Mouse (Mus musculus): Measurements from ENCODE around the gene Gsto2. TPM values are rescaled to one million over a fixed set of nuclear protein-coding genes. Genes with fewer than 3 reads are reported as not detected.

Gsto2 gene
- polyA plus RNA-seq, 1 experiment = 284 TPM

GRCm38 (mm10) chr19:47925819-47926218, 60.5 kb downstream of the Gsto2 start:
- no peak for TF ChIP-seq POLR2A (IDR thresholded peaks at IDR 0.05; ENCODE audit: control insufficient read depth, low read depth, low read length)
- TF ChIP-seq CTCF (IDR thresholded peaks at IDR 0.05; ENCODE audit: control insufficient read depth, insufficient read depth, insufficient replicate concordance, low read depth, low read length) = no peak
- no peaks in the 10 kb centered on the region for H3K36me3 ChIP-seq (ENCODE audit: control insufficient read depth, insufficient read depth, low read length)
- H3K4me1 ChIP-seq (ENCODE audit: control insufficient read depth, insufficient read depth, low read length) = no peaks in the 10 kb centered on the region
- H3K27me3 ChIP-seq (ENCODE audit: control insufficient read depth, insufficient read depth, low read length) = no peaks in the 10 kb centered on the region
- no peak overlapping the region for H3K4me3 ChIP-seq (ENCODE audit: control insufficient read depth, low read depth, low read length)
- no peak overlapping the region for H3K27ac ChIP-seq (ENCODE audit: control insufficient read depth, insufficient read depth, low read depth, low read length)

GRCm38 (mm10) chr19:47927032-47927431, 61.7 kb downstream of the Gsto2 start:
- TF ChIP-seq POLR2A (IDR thresholded peaks at IDR 0.05; ENCODE audit: control insufficient read depth, low read depth, low read length) = no peak
- TF ChIP-seq CTCF (IDR thresholded peaks at IDR 0.05; ENCODE audit: control insufficient read depth, insufficient read depth, insufficient replicate concordance, low read depth, low read length) = no peak
- no peaks in the 10 kb centered on the region for H3K36me3 ChIP-seq (ENCODE audit: control insufficient read depth, insufficient read depth, low read length)
- no peaks in the 10 kb centered on the region for H3K4me1 ChIP-seq (ENCODE audit: control insufficient read depth, insufficient read depth, low read length)
- H3K4me3 ChIP-seq (ENCODE audit: control insufficient read depth, low read depth, low read length) = no peak overlapping the region
- no peaks in the 10 kb centered on the region for H3K27me3 ChIP-seq (ENCODE audit: control insufficient read depth, insufficient read depth, low read length)
- H3K27ac ChIP-seq (ENCODE audit: control insufficient read depth, insufficient read depth, low read depth, low read length) = no peak overlapping the region

DNA sequence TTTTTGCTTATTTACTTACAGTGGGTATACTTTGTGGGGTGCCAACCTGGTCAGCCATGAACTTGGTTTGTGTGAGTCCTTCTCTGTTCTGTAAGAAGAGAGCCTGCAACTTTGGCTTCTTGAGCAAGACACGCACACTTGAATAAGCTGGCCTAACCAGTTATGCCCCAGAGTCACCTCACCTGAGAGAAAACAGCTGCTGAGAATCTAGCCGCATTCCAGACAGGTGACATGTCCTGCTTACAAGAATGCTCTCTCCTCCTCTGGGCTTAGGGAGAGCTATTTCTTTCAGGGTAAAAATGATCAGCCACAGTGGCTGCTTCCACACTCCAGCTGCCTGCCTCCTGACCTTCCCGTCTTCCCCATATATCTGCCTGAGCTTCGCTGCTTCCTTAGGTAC, 63.7 kb downstream of the Gsto2 start:
- no peak for TF ChIP-seq POLR2A (IDR thresholded peaks at IDR 0.05; ENCODE audit: control insufficient read depth, low read depth, low read length)
- TF ChIP-seq CTCF (IDR thresholded peaks at IDR 0.05; ENCODE audit: control insufficient read depth, insufficient read depth, insufficient replicate concordance, low read depth, low read length) = no peak
- Histone ChIP-seq H3K27ac (ENCODE audit: control insufficient read depth, insufficient read depth, low read depth, low read length) (no peak overlapping the region), H3K4me3 (ENCODE audit: control insufficient read depth, low read depth, low read length) (no peak overlapping the region)

DNA sequence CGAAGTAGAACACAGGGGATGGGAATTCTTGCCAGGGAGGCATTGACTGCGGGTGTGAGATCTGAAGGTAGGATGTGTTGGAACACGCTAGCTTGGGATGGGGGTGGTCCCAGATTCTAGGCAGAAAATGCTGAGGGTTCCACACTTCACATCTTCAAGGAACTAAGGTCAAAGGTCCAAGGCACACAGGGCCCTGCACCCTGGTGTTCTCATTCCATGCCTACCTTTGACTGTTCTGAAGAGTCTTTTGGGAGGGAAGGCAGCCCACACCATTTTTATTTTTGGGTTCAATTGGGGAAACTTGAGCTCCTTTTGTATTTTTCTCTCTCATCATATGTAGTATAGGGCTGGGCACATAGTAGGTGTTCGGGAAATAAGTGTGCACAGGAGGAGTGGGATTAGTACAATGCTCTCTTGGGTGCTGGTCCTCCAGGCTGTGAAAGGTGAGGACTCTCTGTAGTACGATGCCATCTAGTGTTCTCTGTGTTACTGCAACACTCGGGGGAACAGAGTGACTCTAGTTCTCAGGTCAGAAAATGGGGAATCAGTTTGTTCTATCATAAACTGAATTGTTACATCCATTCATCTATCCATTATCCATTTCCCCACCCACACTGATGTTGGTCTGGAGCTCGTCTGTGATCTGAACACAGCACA, 66.8 kb downstream of the Gsto2 start:
- H3K4me3 ChIP-seq (ENCODE audit: control insufficient read depth, low read depth, low read length) = no peak overlapping the region
- TF ChIP-seq POLR2A (IDR thresholded peaks at IDR 0.05; ENCODE audit: control insufficient read depth, low read depth, low read length) (no peak), CTCF (IDR thresholded peaks at IDR 0.05; ENCODE audit: control insufficient read depth, insufficient read depth, insufficient replicate concordance, low read depth, low read length) (no peak)
- H3K4me1 ChIP-seq (ENCODE audit: control insufficient read depth, insufficient read depth, low read length) = peaks cover 2% of the 10 kb centered on the region; the same call in 1 of the 2 replicates
- H3K36me3 ChIP-seq (ENCODE audit: control insufficient read depth, insufficient read depth, low read length) = no peaks in the 10 kb centered on the region
- H3K27ac ChIP-seq (ENCODE audit: control insufficient read depth, insufficient read depth, low read depth, low read length) = no peak overlapping the region
- no peaks in the 10 kb centered on the region for H3K27me3 ChIP-seq (ENCODE audit: control insufficient read depth, insufficient read depth, low read length)

More for the DNA sequence above, 63.7 kb downstream of the Gsto2 start:
- H3K4me1 ChIP-seq (ENCODE audit: control insufficient read depth, insufficient read depth, low read length) = no peaks in the 10 kb centered on the region
- H3K27me3 ChIP-seq (ENCODE audit: control insufficient read depth, insufficient read depth, low read length) = no peaks in the 10 kb centered on the region
- H3K36me3 ChIP-seq (ENCODE audit: control insufficient read depth, insufficient read depth, low read length) = no peaks in the 10 kb centered on the region

GRCm38 (mm10) chr19:47934146-47934545, 68.8 kb downstream of the Gsto2 start:
- no peaks in the 10 kb centered on the region for H3K36me3 ChIP-seq (ENCODE audit: control insufficient read depth, insufficient read depth, low read length)
- H3K4me1 ChIP-seq (ENCODE audit: control insufficient read depth, insufficient read depth, low read length) = peaks cover 10% of the 10 kb centered on the region
- no peak overlapping the region for H3K27ac ChIP-seq (ENCODE audit: control insufficient read depth, insufficient read depth, low read depth, low read length)
- TF ChIP-seq CTCF (IDR thresholded peaks at IDR 0.05; ENCODE audit: control insufficient read depth, insufficient read depth, insufficient replicate concordance, low read depth, low read length) (no peak), POLR2A (IDR thresholded peaks at IDR 0.05; ENCODE audit: control insufficient read depth, low read depth, low read length) (no peak)
- no peaks in the 10 kb centered on the region for H3K27me3 ChIP-seq (ENCODE audit: control insufficient read depth, insufficient read depth, low read length)
- H3K4me3 ChIP-seq (ENCODE audit: control insufficient read depth, low read depth, low read length) = no peak overlapping the region

- no peak overlapping the region for H3K27ac ChIP-seq (ENCODE audit: control insufficient read depth, insufficient read depth, low read depth, low read length)
- H3K4me3 ChIP-seq (ENCODE audit: control insufficient read depth, low read depth, low read length) = no peak overlapping the region
- peaks cover 10% of the 10 kb centered on the region for H3K4me1 ChIP-seq (ENCODE audit: control insufficient read depth, insufficient read depth, low read length)
- H3K36me3 ChIP-seq (ENCODE audit: control insufficient read depth, insufficient read depth, low read length) = no peaks in the 10 kb centered on the region
- H3K27me3 ChIP-seq (ENCODE audit: control insufficient read depth, insufficient read depth, low read length) = no peaks in the 10 kb centered on the region
- no peak for TF ChIP-seq POLR2A (IDR thresholded peaks at IDR 0.05; ENCODE audit: control insufficient read depth, low read depth, low read length)
Measured at GRCm38 (mm10) chr19:47934636-47935238, 69.4 kb downstream of the Gsto2 start.

- Histone ChIP-seq H3K4me3 (ENCODE audit: control insufficient read depth, low read depth, low read length) (no peak overlapping the region), H3K27ac (ENCODE audit: control insufficient read depth, insufficient read depth, low read depth, low read length) (no peak overlapping the region), H3K27me3 (ENCODE audit: control insufficient read depth, insufficient read depth, low read length) (no peaks in the 10 kb centered on the region), H3K4me1 (ENCODE audit: control insufficient read depth, insufficient read depth, low read length) (peaks cover 10% of the 10 kb centered on the region), H3K36me3 (ENCODE audit: control insufficient read depth, insufficient read depth, low read length) (no peaks in the 10 kb centered on the region)
- no peak for TF ChIP-seq CTCF (IDR thresholded peaks at IDR 0.05; ENCODE audit: control insufficient read depth, insufficient read depth, insufficient replicate concordance, low read depth, low read length)
- TF ChIP-seq POLR2A (IDR thresholded peaks at IDR 0.05; ENCODE audit: control insufficient read depth, low read depth, low read length) = no peak
Measured at GRCm38 (mm10) chr19:47935530-47935929, 70.2 kb downstream of the Gsto2 start.

Other genes with a start within 250 kb of the Gsto2 start
- gene Col17a1, start 173.4 kb upstream of the Gsto2 start, polyA plus RNA-seq (2012; rRNA removed) = 2.1 and 2.9 TPM in 2 replicates
- 34.1 and 37.8 TPM in 2 replicates for gene Sfr1, start 133.9 kb upstream of the Gsto2 start, polyA plus RNA-seq (2012; rRNA removed)
- gene Gsto1, start 10.6 kb upstream of the Gsto2 start, polyA plus RNA-seq (2012; rRNA removed) = 3.1 and 3.7 TPM in 2 replicates
- gene Cfap43, start 53.8 kb downstream of the Gsto2 start, polyA plus RNA-seq (2012; rRNA removed) = 95.2 and 103 TPM in 2 replicates
- gene Itprip, start 53.8 kb downstream of the Gsto2 start, polyA plus RNA-seq (2012; rRNA removed) = 43.0 and 48.0 TPM in 2 replicates
- 47.4 and 49.3 TPM in 2 replicates for gene Cfap58, start 72.1 kb downstream of the Gsto2 start, polyA plus RNA-seq (2012; rRNA removed)